Mouse (Mus musculus) myocyte (in vitro differentiated cells): ENCODE measurements around the gene Pou4f2.

Source experiments
- CEBPB ChIP-seq: IDR thresholded peaks from 2 replicates; pipeline ENCODE4 v1.6.1; 2011; ENCODE audit warnings: mild to moderate bottlenecking, moderate library complexity; ENCODE audit not compliant: poor library complexity, insufficient read depth, severe bottlenecking
- E2F4 ChIP-seq: IDR thresholded peaks from one replicate; pipeline ENCODE4 v1.6.1; 2011; ENCODE audit warnings: mild to moderate bottlenecking, control low read depth, moderate library complexity; ENCODE audit not compliant: insufficient read depth
- MAX ChIP-seq: IDR thresholded peaks from one replicate; pipeline ENCODE4 v1.6.1; 2011; ENCODE audit warnings: low read depth, mild to moderate bottlenecking, control low read depth
- MYOD1 ChIP-seq, 3 experiments: IDR thresholded peaks; one replicate each; pipeline ENCODE4 v1.6.1; 2011; ENCODE audit warnings: control low read depth in 2 of 3, low read depth in 2 of 3, mild to moderate bottlenecking in 2 of 3, moderate library complexity in 1 of 3; ENCODE audit not compliant: insufficient read length in 2 of 3, control insufficient read depth in 1 of 3
- MYOG ChIP-seq, 3 experiments: IDR thresholded peaks; one replicate each; pipeline ENCODE4 v1.6.1; 2011; ENCODE audit warnings: control low read depth in 2 of 3, low read depth in 2 of 3, mild to moderate bottlenecking in 2 of 3; ENCODE audit not compliant: insufficient read length in 2 of 3, control insufficient read depth in 1 of 3, insufficient read depth in 1 of 3
- POLR2A ChIP-seq: IDR thresholded peaks from one replicate; pipeline ENCODE4 v1.6.1; 2011; ENCODE audit warnings: low read depth, mild to moderate bottlenecking, control low read depth, moderate library complexity; ENCODE audit not compliant: insufficient read length
- POLR2AphosphoS2 ChIP-seq: IDR thresholded peaks from one replicate; pipeline ENCODE4 v1.6.1; 2011; ENCODE audit warnings: low read depth, control low read depth; ENCODE audit not compliant: insufficient read length
- REST ChIP-seq: IDR thresholded peaks from one replicate; pipeline ENCODE4 v1.6.1; 2011; ENCODE audit warnings: mild to moderate bottlenecking, control low read depth, moderate library complexity; ENCODE audit not compliant: insufficient read depth, insufficient read length
- TCF12 ChIP-seq: IDR thresholded peaks from one replicate; pipeline ENCODE4 v1.6.1; 2011; ENCODE audit warnings: mild to moderate bottlenecking, control low read depth; ENCODE audit not compliant: poor library complexity, insufficient read depth, severe bottlenecking
- TCF3 ChIP-seq: IDR thresholded peaks from one replicate; pipeline ENCODE4 v1.6.1; 2011; ENCODE audit warnings: low read depth, control low read depth; ENCODE audit not compliant: insufficient read length
- USF1 ChIP-seq: IDR thresholded peaks from one replicate; pipeline ENCODE4 v1.6.1; 2011; ENCODE audit warnings: low read depth, mild to moderate bottlenecking, control low read depth, moderate library complexity

DNA sequence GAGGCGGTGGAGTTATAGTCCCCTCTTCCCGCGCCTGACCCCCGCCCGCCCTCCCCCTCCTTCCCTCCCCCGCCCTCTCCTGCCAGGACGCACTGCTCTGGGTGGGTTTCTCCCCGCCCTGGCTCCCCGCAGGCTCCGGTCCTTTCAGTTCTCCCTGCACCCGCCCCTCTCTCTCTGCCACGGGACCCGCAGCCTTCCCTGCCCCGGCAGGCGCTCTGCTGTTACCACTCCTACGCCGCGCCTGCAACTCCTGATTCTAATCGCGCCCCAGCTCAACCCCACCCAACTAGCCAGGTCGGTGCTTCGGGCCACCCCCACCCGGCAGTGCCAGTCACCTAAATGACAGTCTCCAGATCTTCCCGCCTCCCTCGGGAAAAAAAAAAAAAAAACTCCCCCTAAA lies 216 bp upstream of the Pou4f2 start:
- no peak for TF ChIP-seq MYOG (IDR thresholded peaks at IDR 0.05; ENCODE audit: control insufficient read depth in 1 of 3, insufficient read depth in 1 of 3, insufficient read length in 2 of 3, low read depth in 2 of 3)
- no peak for TF ChIP-seq POLR2A
- TF ChIP-seq MAX = no peak
- TF ChIP-seq CEBPB = no peak
- TF ChIP-seq TCF12 = no peak
- TF ChIP-seq TCF3 = no peak
- no peak for TF ChIP-seq E2F4
- TF ChIP-seq REST = no peak
- TF ChIP-seq USF1 = no peak
- TF ChIP-seq MYOD1 (IDR thresholded peaks at IDR 0.05; ENCODE audit: control insufficient read depth in 1 of 3, insufficient read length in 2 of 3, low read depth in 2 of 3) = no peak
- TF ChIP-seq POLR2AphosphoS2 = no peak
